Mouse (Mus musculus) cortical plate, adult 2 months (tissue): ENCODE data around the gene Cflar. TPM values are rescaled to one million over a fixed set of nuclear protein-coding genes. Genes with fewer than 3 reads are reported as not detected.

Source experiments
- H3K27ac ChIP-seq: fragments of 200-500 bp; 2 replicates; pipeline ENCODE4 v1.5.1; 2012; ENCODE audit warnings: low read length, control low read depth, inconsistent platforms; ENCODE audit not compliant: insufficient read depth
- H3K4me1 ChIP-seq: fragments of 200-500 bp; 2 replicates; pipeline ENCODE4 v1.6.1; 2011; ENCODE audit warnings: low read length; ENCODE audit not compliant: control insufficient read depth, insufficient read depth
- H3K4me3 ChIP-seq: fragments of 200-500 bp; 2 replicates; pipeline ENCODE4 v1.5.1; 2011; ENCODE audit warnings: mild to moderate bottlenecking, low read length, control low read depth; ENCODE audit not compliant: insufficient read depth
- CTCF ChIP-seq: fragments of 200-500 bp; IDR thresholded peaks from 2 replicates; pipeline ENCODE4 v1.5.1; 2011; ENCODE audit warnings: mild to moderate bottlenecking, control low read depth, low read length; ENCODE audit not compliant: insufficient read depth; ENCODE audit errors: extremely low read depth
- POLR2A ChIP-seq: fragments of 200-500 bp; IDR thresholded peaks from 2 replicates; pipeline ENCODE4 v1.6.1; 2011; ENCODE audit warnings: mild to moderate bottlenecking, low read length, control low read depth; ENCODE audit not compliant: insufficient read depth; ENCODE audit errors: extremely low read depth
- polyA plus RNA-seq: library from polyadenylated mRNA; depleted of rRNA; stranded (reverse); fragments of >200 nt; gene quantifications from 2 replicates; pipeline ENCODE4 v1.2.3, GENCODE M21; 2012

Cflar gene
- polyA plus RNA-seq, 1 experiment: 13.2 TPM

DNA sequence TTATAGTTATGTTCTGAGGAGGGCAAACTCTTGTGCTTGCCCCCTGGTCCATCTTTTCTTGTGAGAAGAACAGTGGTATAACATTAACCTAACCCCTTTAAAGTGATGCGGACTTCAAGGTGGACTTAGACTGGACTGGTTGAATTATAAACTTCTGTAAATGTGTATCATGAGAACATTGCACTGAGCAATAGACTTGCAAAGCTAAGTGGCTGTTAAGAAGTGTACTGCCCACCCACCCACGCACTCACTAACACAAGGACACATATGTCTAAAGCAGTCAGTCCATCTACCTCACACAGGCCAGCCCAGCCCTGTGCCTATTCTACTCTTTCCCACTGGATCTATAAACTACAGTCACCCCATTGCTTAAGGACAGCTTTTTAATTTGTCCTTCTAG is 22.3 kb downstream of the Cflar start:
- TF ChIP-seq POLR2A: no peak
- no peak for TF ChIP-seq CTCF
- Histone ChIP-seq H3K4me1 (peaks cover 2% of the 10 kb centered on the region; the same call in 1 of the 2 replicates), H3K4me3 (no peak overlapping the region), H3K27ac (no peak overlapping the region)

DNA sequence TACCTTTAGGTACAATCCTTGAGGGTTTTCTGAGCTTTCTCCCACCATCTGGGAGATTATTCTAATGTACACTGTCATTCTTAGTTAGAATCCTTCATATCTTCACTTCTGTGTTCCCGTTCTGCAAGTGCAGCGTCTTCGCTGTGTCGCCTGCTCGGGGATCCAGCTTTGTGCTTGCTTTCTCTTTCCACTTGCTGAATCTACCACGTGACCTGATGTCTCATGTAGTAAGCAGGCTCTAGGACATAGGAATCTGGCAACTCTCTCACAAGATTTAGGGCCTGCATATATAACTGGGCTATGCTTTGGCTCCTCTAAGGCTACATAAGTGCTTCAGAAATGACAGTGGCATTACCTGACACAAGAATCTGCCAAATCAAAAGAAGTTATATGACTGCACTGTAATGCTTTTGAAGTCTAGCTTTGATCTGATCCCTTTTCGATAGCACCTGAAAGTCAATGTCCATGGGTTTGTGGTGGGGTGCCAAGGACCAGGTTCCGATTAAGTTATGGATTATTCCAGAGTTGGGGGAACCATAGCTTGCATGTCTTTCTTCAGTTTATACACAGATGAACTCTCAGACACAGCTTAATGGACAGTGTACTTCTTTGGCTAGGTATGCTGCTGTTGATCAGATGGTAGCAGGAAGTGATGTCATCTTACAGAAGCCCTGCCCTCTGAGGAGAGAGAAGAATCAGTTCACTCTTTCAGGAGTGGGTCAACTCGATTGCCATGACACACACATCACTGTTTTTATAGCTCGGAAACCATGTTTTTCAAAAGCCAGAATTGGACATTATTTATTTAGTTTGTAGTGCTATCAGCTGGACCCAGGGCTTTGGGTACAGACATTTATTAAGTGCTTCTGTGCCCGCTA is 23.0 kb downstream of the Cflar start:
- Histone ChIP-seq H3K4me1 (peaks cover 4% of the 10 kb centered on the region), H3K27ac (no peak overlapping the region), H3K4me3 (no peak overlapping the region)
- TF ChIP-seq POLR2A: no peak
- TF ChIP-seq CTCF: no peak

DNA sequence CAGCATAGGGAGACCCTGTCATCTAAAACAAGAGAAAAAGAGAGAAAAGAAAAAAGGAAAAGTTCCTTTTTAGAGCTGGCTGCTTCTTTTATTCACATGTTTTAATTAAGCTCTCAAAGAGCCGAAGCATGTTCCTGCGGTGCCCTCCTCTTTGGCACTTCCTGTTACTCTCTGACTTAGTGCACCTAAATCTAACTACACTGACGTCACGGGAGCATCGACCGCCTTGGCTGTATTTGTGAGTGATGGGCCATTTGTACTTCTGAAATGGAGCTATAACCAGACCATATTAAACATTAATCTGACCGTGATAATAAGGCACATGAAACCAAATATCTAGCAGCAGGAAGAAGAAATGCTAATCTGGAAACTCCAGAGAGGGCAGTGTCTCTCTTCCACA is 24.7 kb downstream of the Cflar start:
- TF ChIP-seq POLR2A (no peak), CTCF (no peak)
- Histone ChIP-seq H3K27ac (no peak overlapping the region), H3K4me1 (peaks cover 4% of the 10 kb centered on the region), H3K4me3 (no peak overlapping the region)

DNA sequence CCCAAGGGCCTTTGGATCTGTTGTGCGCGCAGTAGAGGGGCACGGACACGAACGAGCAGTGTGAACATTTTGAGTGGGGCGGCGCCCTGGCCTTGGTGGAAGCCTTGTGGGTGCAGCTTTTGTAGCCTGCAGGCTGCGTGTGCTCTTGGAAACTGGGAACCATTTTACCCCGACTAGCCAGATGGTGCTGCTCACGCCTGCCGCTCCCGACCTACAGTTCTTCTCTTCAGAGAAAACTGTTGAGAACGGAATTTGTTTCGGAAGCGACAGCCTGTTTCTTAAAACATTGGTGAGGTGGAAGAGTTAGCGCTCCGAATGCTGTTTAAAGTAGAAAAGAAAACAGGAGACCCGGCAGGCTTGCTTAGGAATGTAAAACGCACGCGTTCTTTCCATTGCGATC is 25.7 kb downstream of the Cflar start:
- TF ChIP-seq POLR2A: no peak
- TF ChIP-seq CTCF: no peak
- no peak overlapping the region; the same call in 1 of the 2 replicates for H3K27ac ChIP-seq
- peaks cover 4% of the 10 kb centered on the region for H3K4me1 ChIP-seq
- H3K4me3 ChIP-seq: no peak overlapping the region

DNA sequence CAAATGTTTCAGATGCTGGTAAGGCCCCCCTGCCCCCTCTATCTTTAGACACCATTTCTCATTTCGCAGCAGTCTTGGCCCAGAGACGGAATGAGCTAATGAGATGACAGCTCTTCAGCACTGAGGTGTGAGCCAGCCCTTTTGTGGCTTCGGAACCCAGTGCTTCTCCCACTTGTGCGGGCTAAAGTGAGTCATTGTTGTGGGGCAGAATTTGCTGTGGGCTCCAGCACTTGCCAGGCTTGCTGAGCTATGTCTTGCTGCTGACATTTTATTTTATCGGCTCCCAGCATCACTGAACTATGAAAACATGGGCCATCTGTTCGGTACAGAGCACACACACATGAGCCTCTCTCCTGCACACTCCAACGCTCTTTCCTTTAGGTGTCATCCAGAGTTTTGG is 28.2 kb downstream of the Cflar start:
- no peak overlapping the region for H3K27ac ChIP-seq

DNA sequence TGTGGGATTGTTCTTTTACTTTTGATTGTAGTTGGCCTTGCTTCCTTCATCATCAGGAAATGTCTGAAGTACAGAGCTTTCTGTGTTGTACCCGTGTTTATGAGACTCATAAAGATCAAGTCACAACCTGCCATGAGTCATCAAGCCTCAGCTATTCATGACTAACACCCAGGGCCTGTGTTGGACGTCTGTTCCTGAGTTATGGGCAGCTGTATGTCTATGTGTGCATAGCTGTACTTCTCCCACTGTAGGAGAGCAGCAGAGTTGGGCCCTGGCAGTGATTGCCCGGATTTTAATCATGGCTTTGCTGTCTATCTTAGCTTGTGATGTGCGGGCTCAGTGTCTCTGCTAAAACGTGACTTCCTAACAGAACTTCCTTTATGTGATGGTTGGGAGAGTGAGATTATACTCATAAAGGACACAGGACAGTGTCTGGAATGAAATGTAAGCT is 31.3 kb downstream of the Cflar start:
- peak overlapping the region; percentile 81; the same call in 1 of the 2 replicates for H3K27ac ChIP-seq
- TF ChIP-seq CTCF: no peak
- no peak for TF ChIP-seq POLR2A
- H3K4me3 ChIP-seq: no peak overlapping the region
- H3K4me1 ChIP-seq: peaks cover 4% of the 10 kb centered on the region

More for the DNA sequence above, 28.2 kb downstream of the Cflar start:
- H3K4me1 ChIP-seq: peaks cover 6% of the 10 kb centered on the region
- no peak overlapping the region for H3K4me3 ChIP-seq
- TF ChIP-seq POLR2A: no peak
- TF ChIP-seq CTCF: no peak

DNA sequence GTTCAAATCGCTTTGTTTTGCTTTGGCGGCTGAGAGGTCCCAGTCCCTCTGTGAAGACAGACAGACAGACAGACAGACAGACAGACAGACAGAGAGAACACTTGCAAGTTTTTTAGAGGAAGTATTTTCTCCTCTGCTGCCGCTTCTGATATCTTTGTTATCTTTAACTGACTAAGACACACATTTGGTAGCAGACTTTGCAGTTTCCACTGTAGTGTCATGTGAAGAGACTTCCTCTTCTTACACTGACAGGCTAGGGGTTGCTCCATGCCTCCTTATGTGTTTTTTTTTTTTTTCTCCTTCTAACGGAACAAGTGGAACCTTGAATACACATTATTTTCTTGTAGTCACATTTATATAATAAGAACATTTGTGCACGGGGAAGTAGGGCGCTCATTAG is 31.9 kb downstream of the Cflar start:
- no peak for TF ChIP-seq POLR2A
- no peak for TF ChIP-seq CTCF
- Histone ChIP-seq H3K4me3 (no peak overlapping the region), H3K27ac (peak overlapping the region; percentile 81; the same call in 1 of the 2 replicates), H3K4me1 (peaks cover 4% of the 10 kb centered on the region)

DNA sequence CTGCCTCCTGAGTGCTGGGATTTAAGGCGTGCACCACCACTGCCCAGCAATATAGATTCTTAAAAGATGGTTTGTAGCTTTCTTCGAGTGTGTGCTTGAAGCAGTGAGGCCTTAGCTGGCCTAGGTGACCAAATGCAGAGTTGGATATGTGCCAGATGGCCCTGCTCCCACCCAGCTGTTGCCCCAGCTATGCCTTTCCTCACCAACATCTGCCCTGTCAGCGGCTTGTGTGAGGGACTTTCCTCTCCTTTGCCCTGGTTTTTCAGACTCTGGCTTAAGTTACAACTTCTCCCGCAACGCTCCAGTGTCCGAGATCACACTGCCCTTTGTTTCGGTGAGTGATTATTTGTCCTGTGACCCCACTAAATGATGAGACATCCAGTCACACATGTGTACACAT is 33.3 kb downstream of the Cflar start:
- H3K27ac ChIP-seq: no peak overlapping the region
- TF ChIP-seq CTCF (no peak), POLR2A (no peak)
- 0 out of 2 replicates have a peak, but pooled peaks cover 2% of the 10 kb centered on the region for H3K4me1 ChIP-seq
- H3K4me3 ChIP-seq: no peak overlapping the region

DNA sequence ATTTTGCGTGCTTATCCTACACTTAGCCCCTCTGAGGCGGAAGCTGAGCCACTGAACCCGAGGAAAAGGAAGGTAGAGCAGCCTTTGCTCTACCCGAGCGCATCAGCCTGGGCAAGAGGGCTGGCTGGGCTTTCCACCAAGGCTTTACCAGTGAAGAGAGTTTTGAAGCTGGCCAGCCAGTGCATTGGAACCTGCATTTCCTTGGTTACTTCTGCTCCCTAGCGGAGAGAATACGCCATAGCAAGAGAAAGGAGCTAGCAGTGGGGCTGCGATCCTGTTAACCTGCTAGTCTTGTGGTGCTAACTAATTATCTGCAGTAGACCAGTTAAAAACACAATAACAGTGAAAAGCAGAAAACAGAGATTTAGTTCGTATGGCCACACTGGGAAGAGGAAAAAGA is 35.6 kb downstream of the Cflar start:
- TF ChIP-seq POLR2A (no peak), CTCF (peak; percentile 76)
- no peak overlapping the region for H3K27ac ChIP-seq
- H3K4me1 ChIP-seq: 0 out of 2 replicates have a peak, but pooled peaks cover 2% of the 10 kb centered on the region
- no peak overlapping the region for H3K4me3 ChIP-seq

DNA sequence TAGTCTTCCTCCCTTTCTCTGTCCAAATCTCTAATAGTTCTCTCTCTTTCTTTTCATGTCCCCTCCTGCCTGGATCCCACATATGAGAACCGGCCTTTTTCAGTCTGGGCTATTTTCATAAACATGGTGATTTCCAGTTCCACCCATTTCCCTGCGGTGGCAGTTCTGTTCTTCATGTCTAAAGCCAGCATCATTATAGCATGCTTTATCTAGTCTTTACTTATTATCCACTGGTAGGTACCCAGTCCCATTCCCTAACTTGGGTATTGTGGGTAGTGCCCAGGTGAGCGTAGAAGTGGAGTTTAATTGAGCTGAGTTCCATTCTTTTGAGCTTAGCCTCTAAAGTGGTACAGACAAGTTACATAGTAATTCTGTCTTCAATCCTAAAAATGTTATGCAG is 48.1 kb downstream of the Cflar start:
- Histone ChIP-seq H3K27ac (no peak overlapping the region), H3K4me1 (no peaks in the 10 kb centered on the region), H3K4me3 (no peak overlapping the region)
- no peak for TF ChIP-seq POLR2A
- no peak for TF ChIP-seq CTCF
